Mouse (Mus musculus): ENCODE results near the gene Efs. TPM values are rescaled to one million over a fixed set of nuclear protein-coding genes. Genes with fewer than 3 reads are reported as not detected.
"Not testable (repeated sequence)": the region's sequence is repeated elsewhere in the genome, so short reads cannot be mapped to it uniquely, and the experiment has no call there.

The Efs gene
- polyA plus RNA-seq (2012; rRNA removed) = 20.0 and 25.0 TPM in 2 replicates

DNA sequence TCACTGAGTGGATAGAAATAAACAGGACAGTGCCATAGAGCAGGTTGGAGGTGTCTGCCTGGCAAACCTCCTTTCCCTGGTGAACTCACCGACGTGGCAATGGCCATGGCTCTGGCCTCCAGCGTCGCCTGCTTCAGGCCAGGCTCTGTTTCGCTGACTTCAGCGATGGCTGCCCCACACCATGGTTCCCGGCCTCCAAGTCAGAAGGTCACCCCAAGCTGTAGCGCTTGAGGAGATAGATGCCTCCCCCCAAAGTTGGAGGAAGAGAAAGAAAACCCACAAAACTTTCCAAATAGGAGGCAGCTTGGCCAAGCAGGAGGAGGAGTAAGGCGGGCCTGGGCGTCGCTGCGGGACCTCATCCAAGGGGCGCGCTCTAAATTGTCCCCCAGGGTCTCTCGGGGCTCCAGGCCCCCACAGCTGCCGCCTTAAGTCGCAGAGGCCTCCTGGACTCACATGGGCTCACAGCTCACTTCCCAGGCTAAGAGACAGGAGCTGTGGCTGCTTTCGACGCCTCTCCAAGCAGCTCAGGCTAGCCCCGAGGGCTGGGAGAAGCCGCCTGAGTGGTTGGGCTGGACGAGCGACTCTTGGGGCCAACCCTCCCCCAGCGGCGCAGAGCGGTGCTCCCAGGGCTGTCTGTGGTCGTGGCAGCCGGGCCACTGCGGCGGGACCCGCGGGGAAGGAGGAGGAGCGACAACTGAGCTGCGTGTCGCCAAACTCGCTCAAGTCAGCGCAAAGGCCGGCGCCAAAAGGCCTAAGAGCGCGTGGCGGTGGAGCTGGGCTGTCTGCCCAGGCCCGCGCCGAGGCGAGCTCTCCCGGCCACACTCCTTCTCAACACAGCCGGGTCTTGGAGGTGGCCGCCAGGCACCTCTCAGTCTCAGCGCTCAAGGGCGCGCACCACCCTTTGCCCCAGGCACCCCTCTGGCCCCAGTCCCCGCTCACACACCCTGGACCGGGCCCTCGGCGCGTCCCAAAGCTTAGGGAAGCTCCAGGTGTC, at the start of gene Efs:
Gene Efs (minus strand): TSS at position 778 of the 994 bp plus-strand sequence.
- 15% methylated on average over 57 of the region's 57 CpGs for WGBS
- Histone ChIP-seq H3K4me3 (ENCODE audit: control insufficient read depth, insufficient read depth, low read length) (peak within 1 kb of the TSS; percentile 11), H3K27me3 (ENCODE audit: control insufficient read depth, insufficient read depth, low read length) (peaks cover 10% of the 10 kb centered on the region), H3K4me1 (replicated peaks; ENCODE audit: control insufficient read depth, insufficient read depth, low read length) (no peaks in the 10 kb centered on the region), H3K36me3 (ENCODE audit: control insufficient read depth, insufficient read depth, low read length) (no peaks in the 10 kb centered on the region), H3K27ac (ENCODE audit: control insufficient read depth, insufficient read depth, low read length) (peak within 1 kb of the TSS; percentile 4; the same call in 1 of the 2 replicates)
- no peak for DNase-seq
- no peak for TF ChIP-seq CTCF (IDR thresholded peaks at IDR 0.05; ENCODE audit: borderline replicate concordance, control insufficient read depth, extremely low read depth, insufficient read depth, low read length, poor library complexity)
- no peak for TF ChIP-seq POLR2A (IDR thresholded peaks at IDR 0.05; ENCODE audit: control insufficient read depth, extremely low read depth, insufficient read depth, low read length, poor library complexity)

- no peak overlapping the region for H3K27ac ChIP-seq (ENCODE audit: control insufficient read depth, insufficient read depth, low read length)
These were observed 48.3 kb upstream of the Efs start for GRCm38 (mm10) chr14:54974068-54974791.

DNA sequence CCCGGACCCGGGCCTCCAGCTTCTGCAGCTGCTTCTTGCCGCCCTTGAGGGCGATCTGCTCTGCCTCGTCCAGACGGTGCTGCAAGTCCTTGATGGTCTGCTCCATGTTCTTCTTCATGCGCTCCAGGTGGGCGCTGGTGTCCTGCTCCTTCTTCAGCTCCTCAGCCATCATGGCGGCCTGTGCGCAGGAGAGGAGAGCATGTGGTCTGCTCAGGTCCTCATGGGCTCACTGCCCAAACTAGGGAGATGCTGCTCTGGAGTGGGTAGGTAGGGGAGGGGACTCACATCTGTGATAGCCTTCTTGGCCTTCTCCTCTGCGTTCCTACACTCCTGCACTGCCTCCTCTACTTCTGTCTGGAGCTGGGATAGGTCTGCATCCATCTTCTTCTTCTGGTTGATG, 46.9 kb upstream of the Efs start:
- H3K27me3 ChIP-seq (ENCODE audit: control insufficient read depth, insufficient read depth, low read length); H3K4me1 ChIP-seq (replicated peaks; ENCODE audit: control insufficient read depth, insufficient read depth, low read length); H3K4me3 ChIP-seq (ENCODE audit: control insufficient read depth, insufficient read depth, low read length); H3K27ac ChIP-seq (ENCODE audit: control insufficient read depth, insufficient read depth, low read length); H3K36me3 ChIP-seq (ENCODE audit: control insufficient read depth, insufficient read depth, low read length); DNase-seq: not testable (repeated sequence)
- WGBS = 94% methylated on average over 11 of the region's 11 CpGs

More at GRCm38 (mm10) chr14:54974068-54974791, 48.3 kb upstream of the Efs start:
- no peak for DNase-seq
- no peaks in the 10 kb centered on the region for H3K4me1 ChIP-seq (replicated peaks; ENCODE audit: control insufficient read depth, insufficient read depth, low read length)
- H3K27me3 ChIP-seq (ENCODE audit: control insufficient read depth, insufficient read depth, low read length) = no peaks in the 10 kb centered on the region
- no peak for TF ChIP-seq CTCF (IDR thresholded peaks at IDR 0.05; ENCODE audit: borderline replicate concordance, control insufficient read depth, extremely low read depth, insufficient read depth, low read length, poor library complexity)
- TF ChIP-seq POLR2A (IDR thresholded peaks at IDR 0.05; ENCODE audit: control insufficient read depth, extremely low read depth, insufficient read depth, low read length, poor library complexity) = no peak
- no peaks in the 10 kb centered on the region for H3K36me3 ChIP-seq (ENCODE audit: control insufficient read depth, insufficient read depth, low read length)
- no peak overlapping the region for H3K4me3 ChIP-seq (ENCODE audit: control insufficient read depth, insufficient read depth, low read length)
- WGBS = 76% methylated on average over 6 of the region's 6 CpGs

DNA sequence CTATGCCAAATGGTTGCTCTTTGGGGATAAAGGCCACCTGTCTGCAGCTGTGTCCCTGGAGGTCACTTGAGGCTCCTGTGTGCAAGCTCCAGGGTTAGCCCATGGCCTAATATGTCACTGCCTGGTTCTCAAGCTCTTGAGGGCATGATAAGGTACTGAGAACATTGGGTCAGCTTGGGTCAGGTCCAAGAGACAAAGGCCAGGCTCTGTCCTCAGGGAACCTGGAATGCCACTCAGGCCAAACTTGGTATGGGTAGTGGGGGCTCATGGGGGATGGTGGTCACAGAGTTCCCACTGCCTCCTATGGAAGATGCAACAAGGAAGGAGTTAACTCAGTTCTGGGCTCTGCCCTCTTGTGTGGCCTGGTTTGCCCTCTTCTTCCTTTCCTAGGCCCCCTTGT, 42.4 kb upstream of the Efs start:
- no peaks in the 10 kb centered on the region for H3K27me3 ChIP-seq (ENCODE audit: control insufficient read depth, insufficient read depth, low read length)
- TF ChIP-seq POLR2A (IDR thresholded peaks at IDR 0.05; ENCODE audit: control insufficient read depth, extremely low read depth, insufficient read depth, low read length, poor library complexity) (no peak), CTCF (IDR thresholded peaks at IDR 0.05; ENCODE audit: borderline replicate concordance, control insufficient read depth, extremely low read depth, insufficient read depth, low read length, poor library complexity) (no peak)
- no peak overlapping the region for H3K4me3 ChIP-seq (ENCODE audit: control insufficient read depth, insufficient read depth, low read length)
- no peaks in the 10 kb centered on the region for H3K4me1 ChIP-seq (replicated peaks; ENCODE audit: control insufficient read depth, insufficient read depth, low read length)
- no peaks in the 10 kb centered on the region for H3K36me3 ChIP-seq (ENCODE audit: control insufficient read depth, insufficient read depth, low read length)
- DNase-seq = no peak
- no peak overlapping the region for H3K27ac ChIP-seq (ENCODE audit: control insufficient read depth, insufficient read depth, low read length)

GRCm38 (mm10) chr14:54967874-54968273, 41.9 kb upstream of the Efs start:
- TF ChIP-seq POLR2A (IDR thresholded peaks at IDR 0.05; ENCODE audit: control insufficient read depth, extremely low read depth, insufficient read depth, low read length, poor library complexity) (no peak), CTCF (IDR thresholded peaks at IDR 0.05; ENCODE audit: borderline replicate concordance, control insufficient read depth, extremely low read depth, insufficient read depth, low read length, poor library complexity) (no peak)
- H3K27me3 ChIP-seq (ENCODE audit: control insufficient read depth, insufficient read depth, low read length) = no peaks in the 10 kb centered on the region
- H3K4me3 ChIP-seq (ENCODE audit: control insufficient read depth, insufficient read depth, low read length) = no peak overlapping the region

DNA sequence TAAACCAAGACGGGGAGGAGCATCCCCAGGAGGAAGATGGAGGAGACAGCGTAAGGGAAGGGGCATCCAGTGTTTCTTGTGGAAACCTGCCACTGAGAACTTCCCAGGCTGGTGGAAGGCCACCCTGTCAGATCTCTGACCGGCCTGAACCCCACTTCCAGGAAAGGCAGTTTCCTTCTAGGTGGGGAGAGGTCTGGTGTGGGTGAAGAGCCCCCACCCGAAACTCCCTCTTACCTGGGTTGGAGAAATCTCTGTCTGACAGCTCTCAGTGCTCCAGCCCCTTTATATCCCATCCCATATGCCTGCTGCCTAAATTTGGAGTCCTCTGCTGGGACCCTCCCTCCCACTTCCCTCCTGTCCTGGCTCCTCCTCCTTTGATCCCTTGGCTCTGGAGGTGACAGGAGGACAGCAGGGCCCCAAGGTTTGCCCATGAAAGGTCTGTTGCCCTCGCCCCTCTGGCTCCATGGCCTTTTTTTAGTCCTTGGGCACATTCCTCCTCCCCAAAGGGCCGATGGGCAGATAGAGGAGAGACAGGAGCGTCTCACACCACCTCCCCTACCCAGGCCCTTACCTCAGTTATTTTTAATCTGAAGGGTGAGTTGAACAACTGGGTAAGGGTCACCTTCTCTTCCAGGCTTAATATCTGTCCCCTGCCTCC, 40.5 kb upstream of the Efs start, which contains the start of gene Myh6:
Gene Myh6 (minus strand): TSS at position 608 of the 658 bp plus-strand sequence.
- no peak for TF ChIP-seq CTCF (IDR thresholded peaks at IDR 0.05; ENCODE audit: borderline replicate concordance, control insufficient read depth, extremely low read depth, insufficient read depth, low read length, poor library complexity)
- TF ChIP-seq POLR2A (IDR thresholded peaks at IDR 0.05; ENCODE audit: control insufficient read depth, extremely low read depth, insufficient read depth, low read length, poor library complexity) = no peak
- 83% methylated on average over 7 of the region's 7 CpGs for WGBS
- H3K27me3 ChIP-seq (ENCODE audit: control insufficient read depth, insufficient read depth, low read length) = no peaks in the 10 kb centered on the region
- H3K4me1 ChIP-seq (replicated peaks; ENCODE audit: control insufficient read depth, insufficient read depth, low read length) = no peaks in the 10 kb centered on the region
- no peak within 1 kb of the TSS for H3K4me3 ChIP-seq (ENCODE audit: control insufficient read depth, insufficient read depth, low read length)
- no peaks in the 10 kb centered on the region for H3K36me3 ChIP-seq (ENCODE audit: control insufficient read depth, insufficient read depth, low read length)
- H3K27ac ChIP-seq (ENCODE audit: control insufficient read depth, insufficient read depth, low read length) = no peak within 1 kb of the TSS
- DNase-seq = no peak

More at GRCm38 (mm10) chr14:54967874-54968273, 41.9 kb upstream of the Efs start:
- Histone ChIP-seq H3K4me1 (replicated peaks; ENCODE audit: control insufficient read depth, insufficient read depth, low read length) (no peaks in the 10 kb centered on the region), H3K27ac (ENCODE audit: control insufficient read depth, insufficient read depth, low read length) (no peak overlapping the region), H3K36me3 (ENCODE audit: control insufficient read depth, insufficient read depth, low read length) (no peaks in the 10 kb centered on the region)
- 95% methylated on average over 3 of the region's 3 CpGs for WGBS
- DNase-seq = no peak
